Mouse (Mus musculus): ENCODE results near the gene 2610507B11Rik. TPM values are rescaled to one million over a fixed set of nuclear protein-coding genes. Genes with fewer than 3 reads are reported as not detected.

Gene 2610507B11Rik
- polyA plus RNA-seq, 1 experiment = 103 TPM

DNA sequence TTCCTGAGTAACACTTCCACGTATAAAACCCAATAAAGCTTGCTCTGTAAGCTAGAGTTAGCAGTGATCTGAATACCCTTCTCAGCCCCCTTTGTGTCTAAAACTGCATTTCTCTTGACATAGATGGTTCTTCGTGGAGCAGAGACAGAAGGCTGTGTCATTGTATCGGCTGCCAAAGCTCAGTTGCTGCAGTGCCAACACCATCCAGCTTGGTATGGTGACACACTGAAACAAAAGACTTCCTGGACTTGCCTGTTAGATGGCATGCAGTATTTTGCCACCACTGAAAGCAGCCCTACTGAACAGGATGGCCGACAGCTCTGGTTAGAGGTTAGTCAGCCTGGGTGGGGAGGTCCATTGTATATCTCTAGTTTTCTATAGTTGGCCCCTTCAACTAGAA, 18.0 kb downstream of the 2610507B11Rik start:
- 79% methylated on average over 4 of the region's 4 CpGs for WGBS
- no peaks in the 10 kb centered on the region for H3K27me3 ChIP-seq (replicated peaks; ENCODE audit: control insufficient read depth, insufficient read depth, low read length)
- no peak for DNase-seq
- no peak overlapping the region for H3K27ac ChIP-seq (ENCODE audit: insufficient read depth, low read depth, low read length)
- H3K36me3 ChIP-seq (ENCODE audit: control insufficient read depth, insufficient read depth, low read length) = peaks cover 24% of the 10 kb centered on the region
- TF ChIP-seq POLR2A (IDR thresholded peaks at IDR 0.05; ENCODE audit: low read depth, low read length) (no peak), CTCF (conservative IDR thresholded peaks at IDR 0.05; ENCODE audit: insufficient read depth, insufficient read length, low read depth, low read length) (no peak)
- no peaks in the 10 kb centered on the region for H3K4me1 ChIP-seq (ENCODE audit: control insufficient read depth, insufficient read depth, low read length)
- H3K4me3 ChIP-seq (ENCODE audit: insufficient read depth, low read depth, low read length) = no peak overlapping the region

DNA sequence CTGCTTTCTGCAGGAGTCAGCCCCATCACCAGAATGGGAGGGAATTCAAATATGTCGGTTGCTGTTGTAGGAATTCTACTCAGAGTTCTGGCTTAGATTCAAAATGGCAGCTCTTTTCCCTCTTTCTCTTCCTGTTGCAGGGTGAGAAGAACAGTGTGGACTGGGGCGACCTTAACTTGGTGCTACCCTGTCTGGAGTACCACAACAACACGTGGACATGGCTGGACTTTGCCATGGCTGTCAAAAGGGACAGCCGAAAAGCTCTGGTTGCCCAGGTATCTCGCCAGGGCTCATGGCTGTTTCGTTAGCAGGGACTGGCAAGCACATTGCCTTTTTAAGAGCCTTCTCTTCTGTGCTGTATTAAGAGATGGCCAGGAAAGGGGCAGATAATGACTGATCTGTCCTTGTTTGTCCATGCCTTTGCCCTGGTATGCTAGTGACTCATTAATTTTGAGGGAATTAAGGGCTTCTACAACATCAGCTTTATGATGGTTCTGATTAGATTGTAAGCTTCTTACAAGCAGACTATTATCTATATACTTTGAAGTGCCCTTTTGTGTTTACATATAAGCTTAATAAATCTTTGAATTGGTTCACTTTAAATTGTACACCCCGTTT, 27.7 kb downstream of the 2610507B11Rik start:
- no peak for DNase-seq
- H3K27ac ChIP-seq (ENCODE audit: insufficient read depth, low read depth, low read length) = no peak overlapping the region
- peaks cover 26% of the 10 kb centered on the region for H3K36me3 ChIP-seq (ENCODE audit: control insufficient read depth, insufficient read depth, low read length)
- WGBS = 80% methylated on average over 7 of the region's 7 CpGs
- H3K4me3 ChIP-seq (ENCODE audit: insufficient read depth, low read depth, low read length) = no peak overlapping the region
- H3K4me1 ChIP-seq (ENCODE audit: control insufficient read depth, insufficient read depth, low read length) = no peaks in the 10 kb centered on the region
- no peaks in the 10 kb centered on the region for H3K27me3 ChIP-seq (replicated peaks; ENCODE audit: control insufficient read depth, insufficient read depth, low read length)
- no peak for TF ChIP-seq POLR2A (IDR thresholded peaks at IDR 0.05; ENCODE audit: low read depth, low read length)
- no peak for TF ChIP-seq CTCF (conservative IDR thresholded peaks at IDR 0.05; ENCODE audit: insufficient read depth, insufficient read length, low read depth, low read length)

DNA sequence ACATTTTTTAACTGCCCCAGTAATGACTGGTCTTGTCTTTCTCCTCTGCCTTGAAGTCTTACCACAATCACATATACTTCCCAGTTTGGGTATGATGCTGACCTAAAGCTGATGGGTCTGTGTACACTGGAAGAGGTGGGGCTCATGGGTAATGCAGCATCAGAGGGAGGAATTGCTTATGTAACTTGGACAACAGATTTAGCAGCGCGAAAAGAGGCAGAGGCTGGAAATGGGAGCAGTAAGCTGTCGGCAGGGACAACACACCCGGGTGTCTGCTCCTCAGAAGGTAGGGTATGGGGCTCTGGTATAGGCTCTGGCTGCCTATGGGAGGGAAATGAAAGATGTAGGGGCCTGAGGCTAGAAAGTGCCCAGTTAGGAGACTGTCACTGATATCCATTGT, 29.1 kb downstream of the 2610507B11Rik start, which contains the start of gene BC030499:
BC030499 (plus strand) TSS at position 188 of the 400 bp plus-strand sequence.
- H3K4me3 ChIP-seq (ENCODE audit: insufficient read depth, low read depth, low read length) = no peak within 1 kb of the TSS
- no peaks in the 10 kb centered on the region for H3K27me3 ChIP-seq (replicated peaks; ENCODE audit: control insufficient read depth, insufficient read depth, low read length)
- no peaks in the 10 kb centered on the region for H3K4me1 ChIP-seq (ENCODE audit: control insufficient read depth, insufficient read depth, low read length)
- 89% methylated on average over 4 of the region's 4 CpGs for WGBS
- peaks cover 16% of the 10 kb centered on the region for H3K36me3 ChIP-seq (ENCODE audit: control insufficient read depth, insufficient read depth, low read length)
- DNase-seq = no peak
- H3K27ac ChIP-seq (ENCODE audit: insufficient read depth, low read depth, low read length) = no peak within 1 kb of the TSS
- TF ChIP-seq CTCF (conservative IDR thresholded peaks at IDR 0.05; ENCODE audit: insufficient read depth, insufficient read length, low read depth, low read length) (no peak), POLR2A (IDR thresholded peaks at IDR 0.05; ENCODE audit: low read depth, low read length) (no peak)

DNA sequence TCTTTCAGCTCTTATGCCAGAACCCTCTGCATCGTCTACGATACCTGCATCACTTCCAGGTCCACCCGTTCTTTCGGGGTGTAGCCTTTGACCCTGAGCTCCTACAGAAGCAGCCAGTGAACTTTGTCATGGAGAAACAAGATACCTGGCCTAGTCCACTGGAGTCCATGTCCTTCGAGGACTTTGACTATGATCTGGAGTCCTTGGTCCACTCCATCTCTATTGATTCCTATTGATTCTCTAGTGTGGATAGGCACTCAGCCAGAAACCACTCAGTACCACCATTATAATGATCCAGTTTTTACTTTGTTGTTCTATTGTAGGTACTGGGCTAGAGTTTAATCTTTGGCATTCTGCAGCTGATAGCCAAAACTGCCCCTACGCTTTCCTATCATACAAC, 33.0 kb downstream of the 2610507B11Rik start:
- Histone ChIP-seq H3K36me3 (ENCODE audit: control insufficient read depth, insufficient read depth, low read length) (no peaks in the 10 kb centered on the region; the same call in 1 of the 2 replicates), H3K27me3 (replicated peaks; ENCODE audit: control insufficient read depth, insufficient read depth, low read length) (no peaks in the 10 kb centered on the region), H3K4me1 (ENCODE audit: control insufficient read depth, insufficient read depth, low read length) (no peaks in the 10 kb centered on the region), H3K27ac (ENCODE audit: insufficient read depth, low read depth, low read length) (no peak overlapping the region), H3K4me3 (ENCODE audit: insufficient read depth, low read depth, low read length) (no peak overlapping the region)
- no peak for DNase-seq
- TF ChIP-seq CTCF (conservative IDR thresholded peaks at IDR 0.05; ENCODE audit: insufficient read depth, insufficient read length, low read depth, low read length) (no peak), POLR2A (IDR thresholded peaks at IDR 0.05; ENCODE audit: low read depth, low read length) (no peak)
- WGBS = 81% methylated on average over 6 of the region's 6 CpGs

DNA sequence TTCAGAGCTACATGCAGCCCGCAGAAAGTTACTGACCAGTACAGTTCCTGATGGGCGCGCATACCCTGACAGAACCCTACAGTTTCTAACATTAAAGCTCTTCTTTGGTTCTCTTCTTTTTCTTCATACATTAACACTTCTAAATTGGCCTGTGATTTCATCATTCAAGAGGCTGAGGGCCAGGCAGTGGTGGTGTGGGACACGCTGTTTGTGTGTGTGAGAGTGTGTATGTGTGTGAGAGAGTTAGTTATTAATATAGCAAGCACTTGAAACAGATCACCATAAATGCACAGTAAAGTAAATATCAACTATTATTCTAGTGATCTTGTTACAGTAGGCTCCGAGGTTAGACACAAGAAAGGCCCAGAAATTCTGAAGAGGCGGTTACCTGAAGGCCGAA, 39.4 kb downstream of the 2610507B11Rik start:
- WGBS = 66% methylated on average over 7 of the region's 7 CpGs
- no peak for DNase-seq
- Histone ChIP-seq H3K27ac (ENCODE audit: insufficient read depth, low read depth, low read length) (no peak overlapping the region), H3K4me1 (ENCODE audit: control insufficient read depth, insufficient read depth, low read length) (no peaks in the 10 kb centered on the region), H3K27me3 (replicated peaks; ENCODE audit: control insufficient read depth, insufficient read depth, low read length) (no peaks in the 10 kb centered on the region), H3K4me3 (ENCODE audit: insufficient read depth, low read depth, low read length) (peak overlapping the region; percentile 34), H3K36me3 (ENCODE audit: control insufficient read depth, insufficient read depth, low read length) (no peaks in the 10 kb centered on the region)
- TF ChIP-seq CTCF (conservative IDR thresholded peaks at IDR 0.05; ENCODE audit: insufficient read depth, insufficient read length, low read depth, low read length) (no peak), POLR2A (IDR thresholded peaks at IDR 0.05; ENCODE audit: low read depth, low read length) (no peak)

DNA sequence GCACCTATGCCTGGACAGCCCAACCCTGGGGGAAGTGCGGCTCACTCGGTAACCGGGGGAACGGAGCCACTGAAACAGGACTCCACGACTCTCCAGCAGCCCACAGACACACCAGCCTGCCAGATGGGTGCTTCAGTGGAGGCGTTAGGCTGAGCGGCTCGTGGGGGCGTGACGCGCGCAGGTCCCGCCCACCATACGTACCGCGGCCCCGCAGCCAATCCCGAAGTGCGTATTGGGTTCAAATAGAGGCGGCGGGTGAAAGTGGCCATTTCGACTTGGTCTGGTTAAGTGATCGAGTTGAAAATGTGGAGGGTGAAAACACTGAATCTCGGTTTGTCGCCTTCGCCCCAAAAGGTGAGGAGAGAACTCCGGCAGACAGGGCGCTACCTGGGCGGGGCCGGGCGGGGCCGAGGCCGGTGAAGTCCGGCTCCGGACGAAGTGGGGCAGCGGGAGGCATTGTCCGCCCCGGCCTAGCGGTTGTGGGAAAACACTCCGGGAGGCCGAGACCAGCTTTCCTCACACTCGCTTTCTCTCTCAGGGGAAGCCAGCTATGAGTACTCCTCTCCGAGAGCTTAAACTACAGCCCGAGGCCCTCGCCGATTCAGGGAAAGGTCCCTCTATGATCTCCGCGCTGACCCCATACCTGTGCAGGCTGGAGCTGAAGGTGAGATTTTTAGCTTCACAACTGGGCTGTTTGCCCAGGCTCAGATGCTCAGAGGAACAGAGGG, 40.0 kb downstream of the 2610507B11Rik start, which contains the start of gene Spag5:
Spag5 (plus strand) TSS at position 173 of the 728 bp plus-strand sequence.
- WGBS = 1% methylated on average over 49 of the region's 49 CpGs
- Histone ChIP-seq H3K27me3 (replicated peaks; ENCODE audit: control insufficient read depth, insufficient read depth, low read length) (no peaks in the 10 kb centered on the region), H3K4me1 (ENCODE audit: control insufficient read depth, insufficient read depth, low read length) (no peaks in the 10 kb centered on the region), H3K36me3 (ENCODE audit: control insufficient read depth, insufficient read depth, low read length) (no peaks in the 10 kb centered on the region), H3K27ac (ENCODE audit: insufficient read depth, low read depth, low read length) (no peak within 1 kb of the TSS), H3K4me3 (ENCODE audit: insufficient read depth, low read depth, low read length) (peak within 1 kb of the TSS; percentile 54)
- no peak for TF ChIP-seq POLR2A (IDR thresholded peaks at IDR 0.05; ENCODE audit: low read depth, low read length)
- TF ChIP-seq CTCF (conservative IDR thresholded peaks at IDR 0.05; ENCODE audit: insufficient read depth, insufficient read length, low read depth, low read length) = no peak
- peak; percentile 94 for DNase-seq

DNA sequence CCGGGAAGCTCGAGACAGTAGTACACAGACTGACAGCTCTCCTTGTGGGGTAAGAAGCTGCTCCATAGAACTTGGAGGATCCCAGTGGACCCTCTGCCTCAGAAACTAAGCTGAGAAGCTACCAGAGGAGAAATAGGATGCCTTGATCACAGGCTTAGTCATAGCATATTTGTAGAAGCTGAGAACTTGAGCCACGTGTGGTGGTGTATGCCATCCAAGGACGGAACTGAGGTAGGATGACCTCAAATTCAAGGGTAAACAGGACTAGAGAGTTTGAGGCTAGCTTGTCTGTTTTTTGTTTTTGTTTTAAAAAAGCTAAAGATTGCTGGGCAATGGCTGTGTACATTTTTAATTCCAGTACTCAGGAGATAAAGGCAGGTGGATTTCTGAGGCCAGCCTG, 43.7 kb downstream of the 2610507B11Rik start:
- no peaks in the 10 kb centered on the region for H3K36me3 ChIP-seq (ENCODE audit: control insufficient read depth, insufficient read depth, low read length)
- H3K27me3 ChIP-seq (replicated peaks; ENCODE audit: control insufficient read depth, insufficient read depth, low read length) = no peaks in the 10 kb centered on the region
- TF ChIP-seq POLR2A (IDR thresholded peaks at IDR 0.05; ENCODE audit: low read depth, low read length) (no peak), CTCF (conservative IDR thresholded peaks at IDR 0.05; ENCODE audit: insufficient read depth, insufficient read length, low read depth, low read length) (no peak)
- 88% methylated on average over 4 of the region's 4 CpGs for WGBS
- no peak for DNase-seq
- no peak overlapping the region for H3K4me3 ChIP-seq (ENCODE audit: insufficient read depth, low read depth, low read length)
- no peaks in the 10 kb centered on the region for H3K4me1 ChIP-seq (ENCODE audit: control insufficient read depth, insufficient read depth, low read length)
- no peak overlapping the region for H3K27ac ChIP-seq (ENCODE audit: insufficient read depth, low read depth, low read length)

Data from kidney, adult 2 months (tissue).